Mouse (Mus musculus): ENCODE results near the gene Rpn2.

Gene Rpn2

DNA sequence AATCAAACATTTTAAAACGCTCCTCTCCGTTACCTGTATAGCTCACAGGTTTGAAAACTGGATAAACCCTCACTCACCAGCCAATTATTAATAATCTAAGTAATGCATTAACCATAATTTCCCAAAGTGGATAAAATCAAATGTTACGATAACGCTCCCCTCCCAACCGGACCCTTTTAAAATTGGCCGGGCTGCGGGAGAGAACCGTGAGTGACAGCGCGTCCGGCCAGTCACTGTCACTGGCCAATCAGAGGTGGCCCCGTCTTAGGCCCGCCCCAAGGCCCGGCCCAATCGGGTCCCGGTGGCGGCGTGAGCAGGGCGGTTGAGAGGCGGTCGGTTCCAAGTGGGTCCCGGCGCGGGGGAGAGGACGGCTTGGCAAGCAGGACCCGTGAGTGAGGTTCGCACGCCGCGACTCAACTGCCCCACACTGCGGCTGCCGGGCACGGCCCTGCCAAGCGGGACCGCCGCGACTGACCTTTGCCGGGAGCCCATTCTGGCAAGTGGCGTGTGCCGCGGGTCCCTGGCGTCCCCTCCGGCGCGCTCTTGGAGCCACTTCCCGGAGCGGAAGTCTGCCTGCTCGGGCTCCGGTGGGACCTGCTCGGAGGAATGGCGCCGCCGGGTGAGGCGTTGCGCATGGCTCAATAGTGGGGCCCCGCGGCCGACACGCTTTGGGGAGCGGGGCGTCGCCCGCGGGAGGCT, at the start of gene Rpn2:
Rpn2 (plus strand) TSS at position 301 of the 699 bp plus-strand sequence.
- DNase-seq (ENCODE audit: low spot score), result peak; percentile 96

DNA sequence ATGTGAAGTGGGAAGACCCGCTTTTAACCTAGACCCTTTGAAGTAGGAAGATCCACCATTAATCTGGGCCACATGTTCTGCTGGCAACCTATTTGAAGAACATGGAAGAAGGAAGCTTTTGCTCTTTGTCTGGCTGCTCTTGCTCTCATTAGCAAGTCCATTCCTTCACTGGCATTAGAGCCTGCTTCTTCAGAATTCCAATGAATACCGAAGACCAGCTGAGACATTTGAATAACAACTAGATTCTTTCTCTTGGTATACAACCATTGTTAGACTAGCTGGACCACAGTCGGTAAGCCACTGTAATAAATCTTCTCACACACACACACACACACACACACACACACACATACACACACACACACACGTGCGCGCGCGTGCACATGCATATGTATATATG, 42.9 kb upstream of the Rpn2 start:
- DNase-seq (ENCODE audit: low spot score), result no peak

DNA sequence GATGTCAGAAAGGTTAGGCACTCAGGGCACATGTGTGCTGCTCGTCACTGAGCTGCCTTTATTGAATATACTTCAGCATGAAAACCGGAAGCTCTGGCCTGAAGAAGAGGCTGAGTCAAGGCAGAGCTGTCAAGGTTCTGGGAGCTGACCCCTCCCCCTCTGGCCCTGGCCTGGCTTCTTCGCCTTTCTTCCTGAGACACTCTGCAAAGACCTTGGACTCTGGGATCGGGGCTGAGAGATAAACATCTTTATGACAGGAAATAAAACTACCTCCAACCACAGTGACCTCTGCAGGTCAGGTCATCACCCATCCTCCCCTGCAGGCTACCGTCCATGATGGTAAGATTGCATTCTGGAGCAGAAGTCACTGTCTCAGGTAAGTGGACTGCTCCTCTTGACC, 33.8 kb upstream of the Rpn2 start:
- peak; percentile 59 for DNase-seq (ENCODE audit: low spot score)

DNA sequence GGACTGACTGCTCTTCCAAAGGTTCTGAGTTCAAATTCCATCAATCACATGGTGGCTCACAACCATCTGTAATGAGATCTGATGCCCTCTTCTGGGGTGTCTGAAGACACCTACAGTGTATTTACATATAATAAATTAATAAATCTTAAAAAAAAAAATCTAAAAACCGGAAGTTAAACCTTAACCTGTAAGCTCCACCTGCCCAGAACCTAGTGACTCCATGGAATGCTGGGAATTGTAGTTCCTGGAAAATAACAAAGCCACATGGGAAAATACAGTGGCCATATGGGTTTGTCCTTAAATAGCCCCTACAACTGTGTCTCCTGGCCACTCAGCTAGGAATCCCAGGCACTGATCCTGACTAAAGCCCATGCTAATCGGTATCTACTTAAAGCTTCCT, 33.2 kb upstream of the Rpn2 start:
- peak; percentile 14 for DNase-seq (ENCODE audit: low spot score)

DNA sequence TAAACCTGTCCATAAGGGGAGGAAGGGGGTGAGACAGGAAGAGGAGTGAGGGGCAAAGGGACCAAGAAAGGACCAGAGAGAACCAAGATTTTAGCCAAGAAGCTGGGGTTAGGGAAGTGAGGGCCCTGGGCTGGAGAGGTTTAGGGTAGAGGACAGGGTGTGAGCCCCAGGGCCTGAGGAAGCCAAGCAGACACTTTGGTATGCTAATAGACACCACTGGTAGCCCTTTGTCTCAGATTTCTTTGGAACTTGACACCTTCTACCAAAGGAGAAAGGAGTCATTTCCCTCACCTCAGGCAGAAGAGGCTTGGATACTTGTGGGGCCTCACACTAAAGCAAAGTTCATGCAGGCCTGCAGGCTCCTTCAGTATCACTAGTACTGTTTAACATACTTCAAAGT, 30.7 kb upstream of the Rpn2 start:
- DNase-seq (ENCODE audit: low spot score), result no peak

DNA sequence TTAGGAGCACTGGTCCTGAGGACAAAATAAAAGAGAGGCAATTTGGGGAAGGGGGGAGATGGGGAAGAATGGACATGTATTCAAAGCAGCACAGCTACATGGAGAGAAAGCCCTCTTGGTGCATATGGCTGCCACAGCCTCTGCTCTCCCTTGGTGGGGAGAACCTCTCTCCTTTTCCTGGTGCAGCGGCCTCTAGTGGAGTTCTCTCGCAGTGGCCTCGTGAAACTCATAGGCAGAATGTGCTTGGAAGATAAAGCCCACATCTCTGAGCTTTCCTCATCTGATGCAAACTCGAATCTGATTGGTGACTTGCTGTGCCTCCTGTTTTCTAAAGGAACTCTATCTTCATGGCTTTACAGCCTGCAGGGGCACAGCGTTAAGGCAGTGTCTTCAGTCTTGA, 19.1 kb upstream of the Rpn2 start:
- DNase-seq (ENCODE audit: low spot score), result peak; percentile 24

DNA sequence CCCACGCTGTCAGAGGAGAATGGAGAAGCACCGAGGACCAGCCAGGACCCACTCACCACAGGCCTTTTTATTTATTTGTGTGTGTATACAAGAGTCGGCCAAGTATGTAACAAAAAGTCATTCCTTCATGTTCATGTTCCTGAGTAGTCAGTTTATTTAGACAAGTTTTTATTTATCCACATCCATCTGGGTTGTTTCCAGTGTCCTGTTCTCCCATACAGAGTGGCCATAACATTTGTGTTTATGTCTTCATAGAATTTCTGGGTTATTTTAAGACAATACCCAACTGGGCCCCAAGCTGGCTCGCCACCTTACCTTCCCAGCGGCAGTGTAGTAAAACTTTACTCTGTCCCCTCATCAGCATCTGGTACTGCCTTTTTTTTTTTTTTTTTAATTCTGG, 16.9 kb upstream of the Rpn2 start:
- DNase-seq (ENCODE audit: low spot score), result no peak

DNA sequence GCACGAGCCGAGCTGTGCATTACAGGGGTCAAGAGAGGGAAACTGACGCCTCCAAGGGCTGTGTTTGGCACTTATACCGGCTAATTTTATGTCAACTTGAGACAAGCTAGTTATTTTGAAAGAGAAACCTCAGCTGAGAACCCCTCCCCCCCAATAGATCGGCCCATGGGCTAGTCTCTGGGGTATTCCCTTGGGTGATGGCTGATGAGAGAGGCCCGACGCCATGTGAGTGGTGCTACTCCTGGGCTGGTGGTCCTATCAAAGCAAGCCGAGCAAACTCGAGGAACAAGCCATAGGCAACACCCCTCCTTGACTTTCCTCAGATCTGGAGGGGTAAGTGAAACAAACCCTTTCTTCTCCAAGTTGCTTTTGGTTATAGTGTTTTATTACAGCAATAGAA, 16.3 kb upstream of the Rpn2 start:
- no peak for DNase-seq (ENCODE audit: low spot score)

DNA sequence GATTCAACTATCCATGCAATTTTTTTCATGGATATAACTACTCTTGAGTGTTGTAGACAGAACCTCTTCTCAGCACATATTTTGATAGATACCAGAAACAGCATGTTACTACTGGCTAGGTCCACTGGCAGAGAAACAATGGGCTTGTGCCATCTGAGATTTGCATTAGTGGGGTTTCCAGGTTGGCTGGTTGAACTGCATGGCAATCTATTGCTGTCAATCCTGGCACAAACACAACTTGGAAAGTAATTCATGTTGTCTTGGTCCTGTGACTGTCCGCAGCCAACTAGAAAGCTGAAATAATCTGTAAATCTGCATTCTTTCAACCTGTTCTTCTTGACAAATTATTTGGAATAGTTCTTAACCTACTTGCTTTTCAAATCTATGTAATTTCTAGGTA, 15.7 kb upstream of the Rpn2 start:
- no peak for DNase-seq (ENCODE audit: low spot score)

DNA sequence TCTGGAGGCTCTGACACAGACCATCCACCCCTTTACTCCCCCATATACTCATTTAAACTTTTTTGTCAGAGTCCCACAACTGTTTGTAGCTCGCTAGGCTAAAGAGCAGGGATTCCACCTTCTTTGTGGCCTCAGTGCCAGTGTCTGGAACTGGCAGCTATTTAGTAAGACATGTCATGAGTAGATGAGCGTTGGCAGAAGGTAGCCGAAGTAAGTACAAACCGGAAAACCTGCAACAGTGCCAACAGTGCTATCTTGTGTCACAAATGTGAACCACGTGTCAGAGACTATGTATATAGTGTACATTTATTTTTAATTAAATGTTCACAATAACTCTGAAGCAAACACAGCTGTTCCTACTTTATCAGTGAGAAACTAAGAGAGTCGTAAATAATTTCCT, 15.0 kb upstream of the Rpn2 start:
- DNase-seq (ENCODE audit: low spot score), result no peak

DNA sequence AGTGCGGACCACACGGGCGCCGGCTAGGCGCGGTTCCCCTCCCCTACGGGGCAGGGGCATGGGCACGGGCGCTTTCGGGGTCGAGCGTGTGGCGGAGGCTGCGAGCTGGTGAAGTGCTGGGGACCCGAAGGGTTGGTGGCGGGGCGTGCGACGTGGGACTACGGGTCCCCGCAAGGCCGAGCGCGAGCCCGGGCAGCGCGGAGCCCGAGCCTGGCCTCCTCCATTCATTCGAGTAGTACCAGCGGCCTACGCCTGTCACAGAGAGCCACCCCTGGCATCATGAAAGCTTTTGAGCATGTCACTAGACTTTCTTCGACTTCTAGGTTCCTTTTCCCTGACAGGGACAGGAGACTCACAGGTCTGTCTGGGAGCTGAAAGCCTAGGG, 591 bp downstream of the Rpn2 start, which contains the start of gene Mroh8:
Mroh8 (minus strand) TSS at position 134 of the 385 bp plus-strand sequence.
- peak; percentile 57 for DNase-seq (ENCODE audit: low spot score)

DNA sequence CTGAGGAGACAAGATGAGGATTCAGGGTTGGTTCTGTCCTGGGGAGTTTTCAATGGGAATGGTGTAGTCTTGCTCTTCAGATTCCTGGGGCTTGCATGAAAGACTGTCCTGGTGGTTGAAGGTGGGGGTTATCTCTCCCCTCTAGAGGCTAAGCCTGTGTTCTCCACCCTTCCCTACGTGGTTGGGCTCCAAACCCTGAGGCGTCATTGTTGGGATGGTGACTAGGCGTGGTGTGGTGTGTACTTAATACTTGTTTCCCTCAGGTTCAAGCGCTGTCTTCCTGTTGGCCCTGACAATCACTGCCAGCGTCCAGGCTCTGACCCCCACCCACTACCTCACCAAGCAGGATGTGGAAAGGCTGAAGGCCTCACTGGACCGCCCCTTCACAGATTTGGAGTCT, 4.5 kb downstream of the Rpn2 start:
- DNase-seq (ENCODE audit: low spot score), result no peak

DNA sequence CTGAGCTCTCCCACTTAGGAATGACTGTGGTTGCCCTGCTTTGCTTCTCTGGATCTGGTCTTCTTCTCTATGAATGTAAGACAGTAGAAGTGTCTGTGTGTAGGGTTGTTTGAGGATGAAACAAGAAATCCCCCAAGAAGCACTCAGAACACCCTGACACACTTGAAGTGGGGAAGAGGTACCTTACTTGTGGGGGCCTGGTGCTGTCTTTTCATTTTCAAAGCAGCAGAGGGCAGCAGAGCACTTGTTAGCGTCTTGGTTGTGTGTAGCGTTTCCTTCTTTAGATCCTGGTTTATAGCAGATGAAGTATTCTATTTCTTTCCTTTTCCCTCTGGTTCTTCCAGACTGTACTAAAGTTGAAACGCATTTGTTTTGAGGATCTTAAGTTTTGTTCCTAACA, 8.7 kb downstream of the Rpn2 start:
- peak; percentile 71 for DNase-seq (ENCODE audit: low spot score)

DNA sequence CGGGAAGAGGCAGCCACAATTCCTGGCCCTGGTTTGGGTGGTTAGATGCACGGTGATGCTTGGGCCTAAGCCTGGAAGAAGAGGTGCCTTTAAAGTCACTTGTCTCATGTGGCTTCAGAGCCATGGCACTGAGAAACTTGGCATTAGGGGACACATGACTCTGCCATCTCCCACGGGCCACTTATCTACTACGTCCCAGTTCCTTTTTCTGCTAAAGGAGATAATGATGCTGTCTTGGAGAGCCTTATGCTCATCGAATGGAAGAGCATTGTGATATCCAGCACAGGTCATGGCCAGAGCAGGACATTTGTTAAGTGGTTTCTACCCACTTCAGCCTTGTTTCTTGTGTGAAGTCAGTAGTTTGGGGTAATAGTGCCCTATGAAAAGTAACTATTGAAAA, 10.2 kb downstream of the Rpn2 start:
- no peak for DNase-seq (ENCODE audit: low spot score)

DNA sequence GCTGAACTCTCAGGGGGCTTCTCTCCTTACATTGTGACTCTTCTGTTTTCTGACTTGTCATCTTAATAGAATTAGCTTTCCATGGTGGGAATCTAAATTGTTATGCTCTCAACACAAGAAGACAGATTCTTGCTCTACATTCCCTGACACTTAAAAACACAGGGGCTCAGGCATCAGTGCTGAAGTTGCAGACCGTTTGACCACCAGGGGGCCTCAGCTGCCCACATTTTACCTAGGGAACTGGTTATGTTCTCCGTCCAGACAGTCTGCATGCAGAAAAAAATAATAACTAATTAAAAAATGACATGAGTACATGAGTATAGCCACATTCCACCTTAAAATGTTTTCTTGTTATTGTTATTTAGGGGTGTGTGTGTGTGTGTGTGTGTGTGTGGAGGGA, 13.3 kb downstream of the Rpn2 start:
- DNase-seq (ENCODE audit: low spot score), result peak; percentile 77

DNA sequence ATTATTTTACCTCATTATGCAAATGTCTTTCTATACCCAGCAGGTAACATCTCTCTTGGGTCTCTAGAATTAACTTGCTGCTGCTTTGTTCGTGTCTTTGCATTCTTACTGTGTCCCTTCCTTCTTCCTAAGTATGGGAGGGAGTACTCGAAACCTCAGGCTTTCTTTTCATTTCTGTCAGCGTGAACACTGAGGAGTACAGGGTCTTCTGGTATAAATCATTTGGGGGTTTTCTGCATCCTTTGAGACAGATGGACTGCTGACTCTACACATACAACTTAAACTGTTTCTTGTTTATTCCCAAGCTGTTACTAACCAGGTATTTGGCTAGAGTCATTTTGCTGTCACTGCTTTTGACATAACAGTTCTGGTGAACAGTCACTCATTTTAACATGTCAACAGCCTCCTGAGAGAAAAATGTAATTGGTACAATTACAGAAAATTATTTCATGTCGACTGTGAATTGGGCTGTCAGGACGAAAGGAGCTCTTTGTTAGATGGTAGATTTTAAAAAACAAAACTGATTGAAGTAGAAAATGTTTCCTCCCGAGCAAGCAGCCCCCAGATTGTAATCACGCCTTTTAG, 17.4 kb downstream of the Rpn2 start:
- no peak for DNase-seq (ENCODE audit: low spot score)

DNA sequence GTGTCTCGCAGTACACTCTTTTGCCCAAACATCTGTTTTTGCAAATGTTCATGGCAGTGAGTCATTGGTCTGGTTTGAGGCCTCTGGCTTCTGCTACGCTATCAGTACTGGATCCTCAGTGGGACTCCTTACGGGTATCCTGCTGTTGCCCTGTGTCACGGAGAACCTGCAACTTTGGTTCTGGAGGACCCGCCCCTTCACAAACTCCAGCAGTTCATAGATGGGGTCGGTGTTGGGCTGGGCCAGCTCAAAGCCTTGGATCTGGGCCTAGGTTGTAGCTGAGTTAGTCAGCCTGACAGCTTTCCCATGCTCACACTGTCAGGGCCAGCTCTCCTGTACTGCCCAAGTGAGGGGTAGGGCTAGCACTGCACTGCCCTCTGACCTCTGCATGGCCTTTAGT, 21.2 kb downstream of the Rpn2 start:
- peak; percentile 51 for DNase-seq (ENCODE audit: low spot score)

DNA sequence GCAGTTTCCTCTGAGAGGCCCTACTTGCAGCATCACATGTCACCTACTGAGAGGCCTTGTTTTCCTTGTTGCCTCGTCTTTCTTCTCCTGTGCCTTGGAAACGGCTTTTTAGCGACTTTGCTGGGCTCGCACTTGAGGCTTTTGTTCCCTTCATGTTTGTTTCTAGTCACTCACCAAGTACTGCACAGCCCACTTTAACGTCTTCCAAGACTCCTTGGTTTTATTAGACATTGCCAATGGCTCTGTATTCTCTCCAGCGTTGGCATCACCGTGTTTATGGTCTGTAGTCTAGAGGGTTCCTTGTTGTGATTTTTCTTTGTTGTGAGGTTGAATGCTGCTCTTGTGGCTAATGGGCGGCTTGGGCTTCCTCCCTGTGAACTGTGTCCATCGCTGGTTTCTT, 24.3 kb downstream of the Rpn2 start:
- DNase-seq (ENCODE audit: low spot score), result no peak

DNA sequence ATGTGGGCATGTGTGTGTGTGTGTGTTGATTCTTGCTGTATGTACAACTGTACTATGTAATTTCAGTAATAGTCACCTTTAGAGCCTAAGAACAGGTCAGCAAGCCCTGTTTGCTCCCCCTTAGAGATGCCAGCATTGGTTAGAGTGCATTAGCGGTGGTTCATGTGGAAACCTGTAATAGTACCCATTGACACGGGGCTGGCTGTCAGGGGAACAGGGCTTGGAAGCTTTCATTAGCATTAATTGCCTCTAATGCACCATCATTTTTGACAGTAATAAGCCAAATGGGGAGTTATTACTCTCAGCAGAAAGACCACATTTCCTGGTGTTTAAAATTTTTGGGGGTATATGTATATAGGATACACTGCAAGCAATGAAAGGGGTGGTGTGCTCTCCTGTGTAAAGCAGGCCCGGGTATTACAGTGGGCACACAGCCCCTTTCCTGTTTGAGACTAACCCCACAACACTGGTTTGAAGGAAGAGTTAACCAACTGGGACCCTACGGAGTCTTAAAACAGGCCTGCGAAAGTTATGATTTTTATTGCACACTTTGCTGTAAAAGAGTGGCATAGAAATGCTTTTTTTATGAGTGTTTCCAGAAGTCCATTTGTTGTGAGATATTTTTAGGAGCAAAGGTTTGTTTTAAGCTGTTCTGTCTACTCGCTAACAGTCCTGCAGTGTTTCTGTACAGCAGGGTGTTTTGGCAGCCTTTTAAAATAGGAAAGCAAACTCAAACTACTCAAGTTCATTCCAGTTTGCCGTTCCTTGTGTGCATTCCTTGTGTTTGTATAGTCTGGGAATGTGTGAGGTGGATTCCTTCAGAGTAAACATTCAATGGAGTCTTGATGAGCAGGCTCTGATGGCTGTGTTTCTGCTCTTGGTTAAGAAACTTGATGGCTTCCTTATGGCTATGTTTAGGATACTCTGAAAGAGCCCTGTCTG, 27.5 kb downstream of the Rpn2 start:
- DNase-seq (ENCODE audit: low spot score), result no peak

DNA sequence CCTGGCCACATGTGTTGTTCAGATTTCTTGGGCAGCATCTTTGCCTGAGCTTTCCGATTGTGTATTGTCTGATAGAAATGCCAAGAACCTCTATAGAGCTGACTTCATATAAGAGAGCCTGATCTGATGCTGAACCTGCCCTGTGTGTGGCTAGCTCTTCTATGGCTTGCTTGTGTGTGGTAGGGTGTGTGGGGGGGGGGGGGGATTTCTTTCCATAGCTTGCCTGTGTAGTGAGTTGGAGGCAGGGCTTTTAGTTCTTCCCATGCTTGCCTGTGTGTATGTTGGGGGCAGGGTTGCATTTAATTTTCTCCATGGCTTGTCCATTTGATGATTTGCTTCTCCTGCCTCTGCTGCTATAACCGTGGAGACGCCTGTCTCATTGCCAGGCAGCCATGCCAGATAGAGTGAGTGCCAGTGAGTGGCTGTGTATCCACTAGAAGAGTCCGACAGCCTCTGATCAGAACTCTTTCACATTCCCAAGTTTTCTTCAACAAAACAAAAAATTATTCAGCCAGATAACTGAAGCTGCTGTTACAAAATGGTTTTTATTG, 29.0 kb downstream of the Rpn2 start:
- DNase-seq (ENCODE audit: low spot score), result no peak

DNA sequence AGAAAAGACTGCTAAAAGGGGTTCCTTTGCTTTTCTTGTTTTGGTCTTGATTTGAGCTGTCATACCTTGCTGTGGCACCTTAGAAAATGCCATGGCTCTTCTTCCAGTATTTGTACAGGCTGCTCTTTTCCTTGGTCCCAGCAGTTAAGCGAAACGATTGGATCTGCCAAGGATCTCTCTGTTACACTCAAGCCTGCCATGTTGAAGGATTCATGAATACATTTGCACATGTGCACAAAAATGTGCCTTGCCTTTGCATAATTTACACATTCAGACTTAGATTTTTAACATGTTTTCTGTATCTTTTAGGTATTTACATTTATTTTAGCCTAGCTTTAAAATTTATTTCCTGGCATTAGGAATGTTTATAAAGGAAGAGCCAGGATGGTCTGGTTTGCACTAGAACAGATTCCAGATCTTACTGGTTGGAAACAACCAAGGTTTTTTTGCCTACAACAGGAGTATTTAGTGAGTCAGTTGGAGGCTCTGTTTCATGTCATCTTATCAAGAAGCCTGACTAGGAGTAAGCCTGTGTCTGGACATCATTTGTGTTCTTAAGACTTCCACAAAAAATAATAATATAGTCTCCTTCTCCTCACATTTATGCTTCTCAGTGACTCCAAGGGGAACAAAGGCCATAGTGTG, 29.6 kb downstream of the Rpn2 start:
- peak; percentile 48 for DNase-seq (ENCODE audit: low spot score)

DNA sequence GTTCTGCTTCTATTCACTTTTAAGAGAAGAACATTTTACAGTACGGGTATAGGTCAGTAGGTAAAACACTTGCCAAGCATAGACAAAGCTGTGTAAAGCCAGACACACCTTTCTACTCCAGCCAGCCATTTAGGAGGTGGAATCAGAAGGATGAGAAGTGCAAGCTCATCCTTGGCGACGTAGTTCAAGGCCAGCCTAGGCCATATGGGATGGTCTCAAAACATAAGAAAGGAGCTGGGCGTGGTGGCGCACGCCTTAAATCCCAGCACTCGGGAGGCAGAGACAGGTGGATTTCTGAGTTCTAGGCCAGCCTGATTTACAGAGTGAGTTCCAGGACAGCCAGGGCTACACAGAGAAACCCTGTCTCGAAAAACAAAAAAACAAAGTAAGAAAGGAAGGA, 30.8 kb downstream of the Rpn2 start:
- DNase-seq (ENCODE audit: low spot score), result no peak
